Mouse (Mus musculus): ENCODE data around the gene Cdh5.

- no peak for TF ChIP-seq CTCF (IDR thresholded peaks at IDR 0.05; ENCODE audit: low read depth, low read length)
- no peak for TF ChIP-seq POLR2A (IDR thresholded peaks at IDR 0.05; ENCODE audit: extremely low read depth, insufficient read depth, low read length)
Observed at GRCm38 (mm10) chr8:104143379-104143778, 42.0 kb downstream of the Cdh5 start.
